Mouse (Mus musculus) frontal cortex, adult (tissue): ENCODE data around the gene Gm49398.

Source experiments
- ATAC-seq: cut with Nextera tagmentation; 2 replicates; pipeline ENCODE4 v1.9.2; 2017; ENCODE audit warnings: mild to moderate bottlenecking, moderate library complexity, mixed read lengths; ENCODE audit not compliant: low TSS enrichment

The Gm49398 gene

GRCm38 (mm10) chr13:61288739-61289138, at the start of gene Gm49398:
Gm49398 (minus strand) TSS chr13:61288839.
- no peak for ATAC-seq

- no peak for ATAC-seq
These were observed 33.4 kb downstream of the Gm49398 start, which contains the start of gene Cts8 for GRCm38 (mm10) chr13:61255258-61255657. Cts8 (minus strand) TSS chr13:61255358.

- ATAC-seq = peak; percentile 94
These were observed 47.3 kb downstream of the Gm49398 start for GRCm38 (mm10) chr13:61241076-61241947.

GRCm38 (mm10) chr13:61203310-61203709, 85.3 kb downstream of the Gm49398 start, which contains the start of gene Cts6:
Cts6 (minus strand) TSS chr13:61203410.
- no peak for ATAC-seq
